Mouse (Mus musculus) heart, embryonic 14.5 days (tissue): ENCODE measurements around the gene Nacc2. TPM values are rescaled to one million over a fixed set of nuclear protein-coding genes. Genes with fewer than 3 reads are reported as not detected.
A peak's percentile ranks its signal among the peaks of the same experiment; 100 is the strongest.

Experiments used
- ATAC-seq: fragments of 200-750 bp; cut with Nextera tagmentation; 2 replicates; pipeline ENCODE4 v1.8.0; 2017; ENCODE audit warnings: low read depth, moderate TSS enrichment; ENCODE audit not compliant: insufficient number of reproducible peaks, insufficient read depth, low FRiP score
- H3K27ac ChIP-seq, 2 experiments: fragments of 200-500 bp in 1 of 2; fragments of 300-500 bp in 1 of 2; sonication (generic) in 1 of 2; replicated peaks in 1 of 2; 2 replicates each; pipeline ENCODE4 v1.5.1; 2012 to 2014; ENCODE audit warnings: low read depth in 2 of 2, low read length in 2 of 2, control low read depth in 1 of 2, mild to moderate bottlenecking in 1 of 2, mixed read lengths in 1 of 2; ENCODE audit not compliant: control insufficient read depth in 1 of 2, insufficient read depth in 1 of 2
- H3K27me3 ChIP-seq: fragments of 300-500 bp; sonication (generic); 2 replicates; pipeline ENCODE4 v1.6.1; 2014; ENCODE audit warnings: mild to moderate bottlenecking, low read length, control low read depth; ENCODE audit not compliant: control insufficient read depth, insufficient read depth
- H3K36me3 ChIP-seq: fragments of 300-500 bp; sonication (generic); 2 replicates; pipeline ENCODE4 v1.6.1; 2014; ENCODE audit warnings: mild to moderate bottlenecking, control low read depth, low read length, mixed read lengths; ENCODE audit not compliant: control insufficient read depth, insufficient read depth
- H3K4me1 ChIP-seq, 2 experiments: fragments of 200-500 bp in 1 of 2; fragments of 300-500 bp in 1 of 2; sonication (generic) in 1 of 2; 2 replicates each; pipeline ENCODE4 v1.6.1; 2012 to 2014; ENCODE audit warnings: low read length in 2 of 2, control low read depth in 1 of 2, mixed read lengths in 1 of 2; ENCODE audit not compliant: control insufficient read depth in 2 of 2, insufficient read depth in 2 of 2
- H3K4me2 ChIP-seq: fragments of 300-500 bp; sonication (generic); 2 replicates; pipeline ENCODE4 v1.6.1; 2014; ENCODE audit warnings: mild to moderate bottlenecking, low read length
- H3K4me3 ChIP-seq, 2 experiments: fragments of 200-500 bp in 1 of 2; fragments of 300-500 bp in 1 of 2; sonication (generic) in 1 of 2; 2 replicates each; pipeline ENCODE4 v1.5.1; 2012 to 2014; ENCODE audit warnings: low read length in 2 of 2, mild to moderate bottlenecking in 2 of 2, control low read depth in 1 of 2, low read depth in 1 of 2, moderate library complexity in 1 of 2; ENCODE audit not compliant: control insufficient read depth in 1 of 2, insufficient read depth in 1 of 2
- H3K9ac ChIP-seq: fragments of 300-500 bp; sonication (generic); 2 replicates; pipeline ENCODE4 v1.6.1; 2014; ENCODE audit warnings: mild to moderate bottlenecking, low read length
- H3K9me3 ChIP-seq: fragments of 300-500 bp; sonication (generic); 2 replicates; pipeline ENCODE4 v1.6.1; 2016; ENCODE audit warnings: low read length, control low read depth; ENCODE audit not compliant: control insufficient read depth
- WGBS: fragments of 180-500 bp; shearing (Covaris S2); extraction: QIAGEN DNeasy Blood & Tissue Kit; methylation state at CpG from one replicate; pipeline ENCODE4 v1.1.7; 2014; 5-methylcytosine and 5-hydroxymethylcytosine counted together
- polyA plus RNA-seq: library from polyadenylated mRNA; unstranded; fragments of >200 nt; fragmentation: Nextera tagmentation; extraction: Ambion mirVana; gene quantifications from 2 replicates; pipeline ENCODE4 v1.2.1, GENCODE M21; 2014

The Nacc2 gene
- polyA plus RNA-seq, 1 experiment from 2014 or later: 6.9 TPM

DNA sequence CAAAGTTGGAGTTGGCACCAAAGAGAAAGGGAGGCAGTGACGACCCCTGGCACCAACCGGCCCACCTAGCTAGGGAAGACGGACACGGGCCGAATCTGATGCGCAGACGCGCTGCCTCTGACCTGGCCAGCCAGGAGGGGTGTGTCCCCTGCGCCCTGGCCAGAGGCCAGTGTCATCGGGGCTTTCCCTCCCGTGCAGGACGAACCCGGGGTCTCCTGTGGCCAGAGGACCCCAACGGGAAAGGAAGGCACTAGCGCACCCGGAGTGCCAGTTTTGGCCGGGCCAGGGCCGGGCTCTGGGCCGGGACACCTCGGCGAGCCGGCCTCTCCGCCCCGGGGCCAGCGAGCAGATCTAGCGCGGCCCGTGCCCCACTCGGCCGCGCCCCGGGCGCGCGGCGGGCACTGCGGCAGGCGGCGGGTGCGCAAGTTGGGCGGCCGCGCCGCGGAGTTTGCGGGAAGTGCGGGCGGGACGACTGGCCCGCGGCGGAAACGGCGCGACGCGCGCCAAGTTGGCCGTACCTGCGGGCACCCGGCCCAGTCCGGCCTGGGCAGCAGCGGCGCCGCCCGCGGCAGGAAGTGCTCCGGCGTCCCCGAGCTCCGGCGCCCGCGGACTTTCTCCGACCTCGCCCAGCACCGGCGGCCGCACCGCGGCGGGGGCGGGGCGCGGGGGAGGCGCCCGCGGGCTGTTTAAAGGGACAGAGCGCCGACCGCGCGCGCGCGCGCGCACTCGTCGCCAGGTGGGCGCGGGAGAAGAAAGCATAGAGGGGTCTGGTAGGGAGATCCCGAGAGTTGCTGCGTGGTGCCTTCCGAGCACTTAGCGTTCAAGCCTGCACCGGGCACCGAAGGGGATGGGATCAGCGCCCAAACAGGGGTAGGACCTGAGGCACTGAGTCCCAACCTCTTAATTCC lies 595 bp downstream of the Nacc2 start:
- peak overlapping the region in 1 of 2 experiments; percentile 41; a peak in 1 of 4 replicates for H3K27ac ChIP-seq
- peak; percentile 35; the same call in 1 of the 2 replicates for ATAC-seq
- under 1% methylated on average over 98 of the region's 109 CpGs for WGBS

DNA sequence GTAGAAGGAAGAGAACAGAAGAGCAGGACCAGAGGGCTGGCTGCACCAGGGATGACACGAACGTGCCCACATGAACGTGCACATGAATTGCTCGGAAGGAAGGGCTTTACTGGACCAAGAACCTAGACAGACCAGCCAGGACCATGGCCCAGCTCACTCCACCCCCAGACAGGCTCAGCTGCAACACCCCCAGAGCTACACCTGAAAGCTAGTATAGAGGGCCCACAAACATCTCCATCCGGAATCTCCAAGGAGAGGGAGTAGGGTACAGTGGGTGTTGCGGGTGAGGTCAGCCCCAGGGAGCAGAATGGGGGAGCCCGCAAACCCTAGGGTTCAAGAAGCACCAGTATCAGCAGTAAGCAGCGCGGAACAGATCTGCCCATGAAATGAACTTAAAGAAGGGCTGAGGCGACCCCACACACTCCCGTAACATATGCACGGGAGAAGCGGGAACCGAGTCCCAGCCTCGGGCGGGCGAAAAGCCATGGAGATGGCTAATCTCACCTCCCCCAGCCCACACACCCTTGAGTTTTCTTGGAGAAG lies 1.4 kb downstream of the Nacc2 start:
- Histone ChIP-seq H3K9ac (peak overlapping the region; percentile 86; the same call in 1 of the 2 replicates), H3K9me3 (no peaks in the 10 kb centered on the region), H3K27me3 (no peaks in the 10 kb centered on the region; the same call in 1 of the 2 replicates), H3K4me1 (peaks cover 23 to 47% of the 10 kb centered on the region in 2 experiments), H3K4me2 (peak overlapping the region; percentile 94), H3K36me3 (no peaks in the 10 kb centered on the region), H3K4me3 (peak overlapping the region; percentile 83 to 90), H3K27ac (no peak overlapping the region)
- no peak for ATAC-seq
- 27% methylated on average over 17 of the region's 17 CpGs for WGBS

More for the DNA sequence above, 595 bp downstream of the Nacc2 start:
- Histone ChIP-seq H3K4me2 (peak overlapping the region; percentile 94), H3K36me3 (no peaks in the 10 kb centered on the region), H3K4me3 (peak overlapping the region; percentile 83 to 90), H3K9ac (peak overlapping the region; percentile 86), H3K9me3 (no peaks in the 10 kb centered on the region), H3K27me3 (no peaks in the 10 kb centered on the region; the same call in 1 of the 2 replicates), H3K4me1 (peaks cover 21 to 41% of the 10 kb centered on the region in 2 experiments)

DNA sequence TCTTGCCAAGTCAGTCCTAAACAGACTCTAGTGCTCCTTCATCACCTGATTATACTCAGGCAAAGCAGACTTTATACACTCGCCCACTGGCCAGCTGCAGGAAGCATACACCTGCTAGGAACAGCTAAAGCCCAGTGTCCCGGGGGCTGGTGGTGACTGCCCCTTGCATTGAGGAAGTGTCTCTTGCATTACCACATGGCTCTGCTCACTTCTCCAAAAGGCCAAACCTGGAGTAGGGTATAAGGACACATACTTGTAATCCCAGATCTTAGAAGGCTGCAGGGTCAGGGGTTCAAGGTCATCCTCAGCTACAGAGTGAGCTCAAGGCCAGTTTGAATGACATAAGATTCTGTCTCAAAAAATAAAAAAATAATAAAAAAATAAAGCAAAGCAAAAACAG lies 3.4 kb downstream of the Nacc2 start:
- Histone ChIP-seq H3K27ac (no peak overlapping the region; a peak in 1 of 4 replicates), H3K4me3 (no peak overlapping the region), H3K36me3 (no peaks in the 10 kb centered on the region), H3K27me3 (no peaks in the 10 kb centered on the region; the same call in 1 of the 2 replicates), H3K4me1 (peaks cover 28 to 57% of the 10 kb centered on the region in 2 experiments), H3K4me2 (no peak overlapping the region), H3K9ac (no peak overlapping the region), H3K9me3 (no peaks in the 10 kb centered on the region)
- 46% methylated on average over 2 of the region's 2 CpGs for WGBS
- ATAC-seq: no peak

DNA sequence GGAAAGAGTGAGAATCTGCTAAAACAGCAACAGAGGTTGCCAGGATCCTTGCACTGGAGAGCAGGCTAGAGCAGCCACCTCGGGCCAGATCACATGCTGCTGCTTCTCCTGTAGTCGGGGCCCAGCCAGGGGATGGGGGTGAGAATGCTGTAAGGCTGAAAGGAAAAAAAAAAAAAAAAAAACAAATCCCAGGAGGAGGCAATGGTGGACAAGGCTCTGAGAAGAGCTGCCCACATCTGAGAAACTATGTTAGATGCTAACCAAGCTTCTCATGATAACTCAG lies 3.8 kb downstream of the Nacc2 start:
- 20% methylated on average over 2 of the region's 2 CpGs for WGBS
- peak overlapping the region; percentile 36 to 82 for H3K27ac ChIP-seq
- H3K4me1 ChIP-seq: peaks cover 28 to 57% of the 10 kb centered on the region in 2 experiments
- no peaks in the 10 kb centered on the region for H3K36me3 ChIP-seq
- H3K9ac ChIP-seq: peak overlapping the region; percentile 65; the same call in 1 of the 2 replicates
- no peaks in the 10 kb centered on the region; the same call in 1 of the 2 replicates for H3K27me3 ChIP-seq
- ATAC-seq: no peak
- H3K4me3 ChIP-seq: no peak overlapping the region
- peak overlapping the region; percentile 32; the same call in 1 of the 2 replicates for H3K4me2 ChIP-seq
- no peaks in the 10 kb centered on the region for H3K9me3 ChIP-seq

DNA sequence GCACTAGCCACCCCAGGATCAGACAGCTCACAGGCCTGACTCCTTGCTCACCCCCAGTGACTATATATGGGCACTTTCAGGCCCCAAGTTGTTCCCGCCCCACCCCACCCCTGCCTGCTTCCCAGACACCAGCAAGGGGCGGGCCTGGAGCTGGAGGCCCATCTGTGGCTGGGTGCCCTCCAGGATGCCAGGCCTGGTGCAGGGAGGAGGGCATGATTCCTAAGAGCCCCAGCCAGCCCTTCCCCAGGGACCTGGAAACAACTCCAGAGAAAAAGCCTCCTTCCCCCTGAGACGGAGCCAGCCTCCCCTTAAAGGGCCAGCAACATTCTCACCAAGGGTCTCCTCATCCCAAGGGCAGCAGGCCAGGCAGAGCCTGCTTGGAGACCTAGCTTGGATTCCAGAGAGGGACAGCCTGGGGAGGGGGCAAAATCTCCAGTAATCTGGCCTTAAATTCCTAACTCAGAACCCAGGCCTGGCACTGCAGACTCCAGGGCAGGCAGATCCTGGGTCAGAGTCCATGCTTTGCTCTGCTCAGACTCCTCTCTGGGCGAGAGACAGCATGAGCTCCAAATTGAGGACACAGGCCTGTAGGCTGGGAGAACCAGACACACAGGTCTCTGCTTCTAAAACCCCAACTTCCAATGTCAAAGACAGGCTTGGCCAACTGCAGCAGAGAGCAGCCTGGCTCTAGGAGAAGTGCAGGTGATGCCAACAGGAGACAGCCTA lies 4.3 kb downstream of the Nacc2 start:
- ATAC-seq: peak; percentile 22; the same call in 1 of the 2 replicates
- Histone ChIP-seq H3K4me1 (peaks cover 28 to 57% of the 10 kb centered on the region in 2 experiments), H3K9me3 (no peaks in the 10 kb centered on the region), H3K9ac (peak overlapping the region; percentile 65), H3K36me3 (no peaks in the 10 kb centered on the region), H3K27ac (peak overlapping the region; percentile 36 to 82), H3K4me3 (no peak overlapping the region), H3K4me2 (peak overlapping the region; percentile 32), H3K27me3 (no peaks in the 10 kb centered on the region; the same call in 1 of the 2 replicates)
- 35% methylated on average over 4 of the region's 4 CpGs for WGBS

DNA sequence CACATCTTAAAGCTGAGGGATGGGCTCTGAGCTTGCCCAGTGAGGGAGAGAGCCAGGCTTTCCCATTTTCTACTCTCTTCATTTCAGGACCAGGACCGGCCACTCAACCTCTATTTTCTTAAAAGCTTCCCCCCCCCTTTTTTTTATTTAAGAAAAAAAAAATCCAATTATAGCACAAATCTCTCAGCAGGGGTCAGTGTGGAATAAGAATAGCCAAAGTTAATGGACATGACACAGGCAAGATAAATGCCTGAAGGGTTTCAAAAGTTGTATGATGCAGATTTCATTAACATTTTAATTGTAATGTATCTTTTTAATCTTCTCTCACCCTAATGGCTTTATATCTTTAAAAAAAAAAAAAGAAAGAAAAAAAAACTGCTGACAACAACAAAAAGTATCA lies 5.4 kb downstream of the Nacc2 start:
- H3K4me2 ChIP-seq: no peak overlapping the region
- H3K36me3 ChIP-seq: no peaks in the 10 kb centered on the region
- H3K9ac ChIP-seq: no peak overlapping the region
- no peaks in the 10 kb centered on the region; the same call in 1 of the 2 replicates for H3K27me3 ChIP-seq
- 78% methylated on average over 1 of the region's 1 CpGs for WGBS
- H3K9me3 ChIP-seq: no peaks in the 10 kb centered on the region
- no peak overlapping the region; a peak in 1 of 4 replicates for H3K27ac ChIP-seq
- H3K4me3 ChIP-seq: no peak overlapping the region
- peaks cover 19 to 49% of the 10 kb centered on the region in 2 experiments for H3K4me1 ChIP-seq
- no peak for ATAC-seq

DNA sequence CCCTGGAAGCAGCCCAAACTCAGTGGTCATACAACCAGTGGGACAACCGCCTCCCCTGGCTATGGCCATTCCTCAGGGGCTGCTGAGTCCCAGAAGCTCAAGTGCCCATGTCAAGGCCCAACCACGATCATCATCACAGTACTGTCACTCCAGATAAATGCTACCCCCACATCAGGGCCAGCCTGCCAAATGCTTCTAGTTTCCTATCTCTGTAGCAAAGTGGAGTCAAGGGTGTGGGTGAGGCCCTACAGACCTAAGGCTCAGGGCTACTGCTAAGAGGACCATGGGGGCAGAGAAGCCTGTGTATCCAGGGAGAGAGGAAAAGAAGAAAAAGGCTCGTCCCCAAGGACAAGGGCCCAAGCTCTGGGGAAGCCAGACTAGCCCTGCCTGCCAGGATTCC lies 6.5 kb downstream of the Nacc2 start:
- H3K9ac ChIP-seq: no peak overlapping the region
- H3K27ac ChIP-seq: no peak overlapping the region
- no peak for ATAC-seq
- 31% methylated on average over 3 of the region's 3 CpGs for WGBS
- H3K36me3 ChIP-seq: no peaks in the 10 kb centered on the region
- H3K4me2 ChIP-seq: no peak overlapping the region; the same call in 1 of the 2 replicates
- no peaks in the 10 kb centered on the region; the same call in 1 of the 2 replicates for H3K27me3 ChIP-seq
- no peak overlapping the region for H3K4me3 ChIP-seq
- H3K4me1 ChIP-seq: peaks cover 18 to 42% of the 10 kb centered on the region in 2 experiments
- H3K9me3 ChIP-seq: no peaks in the 10 kb centered on the region
